Comparison of ENCODE assay signal across 7 mouse cellular contexts in genomic region chr7:65156514-65156911, GRCm38 (mm10). TPM values are rescaled to one million over a fixed set of nuclear protein-coding genes. Genes with fewer than 3 reads are reported as not detected.
DNase-seq lines count a peak whose midpoint lies in the region; ATAC-seq and TF ChIP-seq lines count a peak whose summit lies in the region.

Gene Fam189a1 (minus strand): TSS chr7:65156570.

- DNase-seq in testis, postnatal 14 days (ENCODE audit: low spot score) = no peak
- DNase-seq in cerebellum, postnatal 14 days = peak; percentile 57 to 69
- DNase-seq in layer of hippocampus, postnatal 25 days (ENCODE audit: extremely low spot score in 1 of 2, low spot score in 1 of 2) = peak; percentile 40 to 42
- DNase-seq in midbrain, embryonic 11.5 days (ENCODE audit: low spot score, missing footprints) = peak; percentile 96
- no peak for DNase-seq in B cell, adult 2 months

- peak within 1 kb of the TSS; percentile 99 for H3K4me2 ChIP-seq in heart, embryonic 14.5 days (ENCODE audit: low read length)
- H3K4me2 ChIP-seq in midbrain, embryonic 11.5 days = peak within 1 kb of the TSS; percentile 97

- H3K27ac ChIP-seq in testis, adult 2 months (ENCODE audit: control insufficient read depth, insufficient read depth, low read depth, low read length) = no peak within 1 kb of the TSS
- no peak within 1 kb of the TSS for H3K27ac ChIP-seq in heart, embryonic 14.5 days (replicated peaks in 1 of 2; ENCODE audit: control insufficient read depth in 1 of 2, insufficient read depth in 1 of 2, low read depth in 2 of 2, low read length in 2 of 2)
- H3K27ac ChIP-seq in midbrain, embryonic 11.5 days (ENCODE audit: low read depth, low read length) = peak within 1 kb of the TSS; percentile 51; the same call in 1 of the 2 replicates

- H3K4me1 ChIP-seq in testis, adult 2 months (ENCODE audit: control insufficient read depth, insufficient read depth, low read length) = peaks cover 13% of the 10 kb centered on the region
- peaks cover 0 to 9% of the 10 kb centered on the region in 2 experiments; a peak in 1 of 4 replicates for H3K4me1 ChIP-seq in heart, embryonic 14.5 days (ENCODE audit: control insufficient read depth in 2 of 2, insufficient read depth in 2 of 2, low read length in 2 of 2)
- H3K4me1 ChIP-seq in midbrain, embryonic 11.5 days (ENCODE audit: control insufficient read depth, insufficient read depth, low read length) = peaks cover 7% of the 10 kb centered on the region; the same call in 1 of the 2 replicates

- H3K9ac ChIP-seq in heart, embryonic 14.5 days (ENCODE audit: low read length) = peak within 1 kb of the TSS; percentile 71
- peak within 1 kb of the TSS; percentile 68 for H3K9ac ChIP-seq in midbrain, embryonic 11.5 days (ENCODE audit: low read length)

- no peak for TF ChIP-seq POLR2A in testis, adult 2 months (IDR thresholded peaks at IDR 0.05; ENCODE audit: control insufficient read depth, low read depth, low read length)

- H3K4me3 ChIP-seq in testis, adult 2 months (ENCODE audit: control insufficient read depth, low read depth, low read length) = peak within 1 kb of the TSS; percentile 76
- peak within 1 kb of the TSS; percentile 56 to 61 for H3K4me3 ChIP-seq in heart, embryonic 14.5 days (ENCODE audit: control insufficient read depth in 1 of 2, insufficient read depth in 1 of 2, low read depth in 1 of 2, low read length in 2 of 2)
- H3K4me3 ChIP-seq in midbrain, embryonic 11.5 days (ENCODE audit: low read depth, low read length) = peak within 1 kb of the TSS; percentile 58

- H3K36me3 ChIP-seq in testis, adult 2 months (ENCODE audit: control insufficient read depth, insufficient read depth, low read length) = no peaks in the 10 kb centered on the region
- no peaks in the 10 kb centered on the region for H3K36me3 ChIP-seq in heart, embryonic 14.5 days (ENCODE audit: control insufficient read depth, insufficient read depth, low read length)
- no peaks in the 10 kb centered on the region for H3K36me3 ChIP-seq in midbrain, embryonic 11.5 days (ENCODE audit: control insufficient read depth, insufficient read depth, low read length)

- WGBS in heart, embryonic 14.5 days = under 1% methylated on average over 42 of the region's 50 CpGs
- under 1% methylated on average over 41 of the region's 50 CpGs for WGBS in midbrain, embryonic 11.5 days

- 0 out of 2 replicates have a peak, but pooled peaks cover 3% of the 10 kb centered on the region for H3K9me3 ChIP-seq in heart, embryonic 14.5 days (ENCODE audit: control insufficient read depth, low read length)
- no peaks in the 10 kb centered on the region for H3K9me3 ChIP-seq in midbrain, embryonic 11.5 days (ENCODE audit: control insufficient read depth, low read length)

- ATAC-seq in heart, embryonic 14.5 days (ENCODE audit: insufficient number of reproducible peaks, insufficient read depth, low FRiP score, low read depth) = peak; percentile 47
- peak; percentile 68 for ATAC-seq in midbrain, embryonic 11.5 days (ENCODE audit: low FRiP score)

- no peaks in the 10 kb centered on the region for H3K27me3 ChIP-seq in testis, adult 2 months (ENCODE audit: control insufficient read depth, insufficient read depth, low read length)
- peaks cover 59% of the 10 kb centered on the region for H3K27me3 ChIP-seq in heart, embryonic 14.5 days (ENCODE audit: control insufficient read depth, insufficient read depth, low read length)
- H3K27me3 ChIP-seq in midbrain, embryonic 11.5 days (ENCODE audit: control insufficient read depth, insufficient read depth, low read length) = peaks cover 22% of the 10 kb centered on the region

- no peak for TF ChIP-seq CTCF in testis, adult 2 months (IDR thresholded peaks at IDR 0.05; ENCODE audit: control insufficient read depth, insufficient read depth, insufficient replicate concordance, low read depth, low read length)

RNA-seq across cellular contexts. Expression of gene Fam189a1, which starts in this region (rescaled TPM):
- polyA plus RNA-seq in testis, adult 2 months (2012; rRNA removed) = 1.1 and 1.5 TPM in 2 replicates
- 0.77 and 0.90 TPM in 2 replicates for polyA plus RNA-seq in heart, embryonic 14.5 days (2014; fragmentation: Nextera tagmentation; extraction: Ambion mirVana)
- total RNA-seq in layer of hippocampus, postnatal 25 days (2021) = 10 to 100 TPM; 67.9 to 73.6 TPM
- 2.2 and 3.4 TPM in 2 replicates for polyA plus RNA-seq in midbrain, embryonic 11.5 days (2014; fragmentation: Nextera tagmentation; extraction: Ambion mirVana)

Comparison
In these comparisons a context has a peak if more than half of its experiments do, and no peak if none do; other contexts are left out.
1. Peak in ATAC-seq, H3K4me3 ChIP-seq, H3K9ac ChIP-seq and H3K4me2 ChIP-seq in heart, embryonic 14.5 days; RNA of the gene not detected or under 1 TPM.
2. DNase-seq: peak in cerebellum, postnatal 14 days (2 of 2), layer of hippocampus, postnatal 25 days (2 of 2) and midbrain, embryonic 11.5 days (single experiment); none in testis, postnatal 14 days (single experiment) and B cell, adult 2 months (0 of 2).
3. Peak in every context shown above with its lines, with median percentiles within 50 percentile points of each other: H3K4me3 ChIP-seq.